Mouse (Mus musculus): ENCODE measurements around the gene Egfl8. TPM values are rescaled to one million over a fixed set of nuclear protein-coding genes. Genes with fewer than 3 reads are reported as not detected.
A peak's percentile ranks its signal among the peaks of the same experiment; 100 is the strongest.

Egfl8 gene
- polyA plus RNA-seq, 1 experiment from 2014 or later, result 4.0 TPM

DNA sequence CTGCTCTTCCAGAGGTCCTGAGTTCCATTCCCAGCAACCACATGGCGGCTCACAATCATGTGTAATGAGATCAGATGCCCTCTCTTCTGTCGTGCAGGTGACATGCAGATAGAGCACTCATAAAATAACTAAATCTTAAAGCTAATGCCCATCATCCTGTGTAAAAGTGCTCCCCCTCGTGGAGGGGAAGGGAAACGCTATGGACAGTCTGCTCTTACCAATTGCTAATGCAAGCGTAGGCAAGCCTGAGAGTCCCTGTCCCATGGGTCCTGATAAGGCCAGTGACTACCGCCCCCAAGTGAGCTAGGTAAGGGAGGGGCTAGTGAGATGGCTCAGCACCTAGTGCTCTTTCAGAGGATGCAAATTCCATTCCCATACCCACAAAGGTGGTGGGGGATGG is 3.2 kb upstream of the Egfl8 start:
- H3K9me3 ChIP-seq, result no peaks in the 10 kb centered on the region
- H3K4me3 ChIP-seq, result no peak overlapping the region
- peaks cover 71% of the 10 kb centered on the region for H3K36me3 ChIP-seq (replicated peaks)
- peak; percentile 70 for DNase-seq (ENCODE audit: low spot score)
- H3K4me1 ChIP-seq, result peaks cover 14% of the 10 kb centered on the region
- H3K27ac ChIP-seq (replicated peaks), result no peak overlapping the region
- no peaks in the 10 kb centered on the region for H3K27me3 ChIP-seq (replicated peaks; ENCODE audit: low read depth, poor library complexity, severe bottlenecking)
- WGBS, result 22% methylated on average over 6 of the region's 6 CpGs

DNA sequence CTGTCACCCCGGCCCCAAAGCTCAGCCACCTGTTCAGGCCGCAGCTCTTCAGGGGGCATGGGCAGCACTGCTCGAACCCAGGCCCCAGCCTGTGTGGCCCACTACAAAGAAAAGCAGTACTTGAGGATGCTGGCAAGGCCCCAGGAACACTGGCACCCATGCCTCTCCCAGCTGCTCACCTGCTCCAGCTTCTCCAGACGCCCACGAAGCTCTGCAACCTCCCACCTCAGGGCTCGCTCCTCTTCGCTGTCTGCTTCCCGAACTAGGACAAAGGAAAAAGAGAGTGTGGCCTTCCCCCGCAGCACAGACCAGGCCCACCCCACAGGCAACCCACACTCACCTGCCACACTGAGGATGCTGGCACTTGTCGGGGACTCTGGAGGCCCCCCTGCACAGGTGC is 1.9 kb downstream of the Egfl8 start:
- peaks cover 80% of the 10 kb centered on the region for H3K36me3 ChIP-seq (replicated peaks)
- peak overlapping the region; percentile 6; the same call in 1 of the 2 replicates for H3K4me3 ChIP-seq
- no peak for DNase-seq (ENCODE audit: low spot score)

DNA sequence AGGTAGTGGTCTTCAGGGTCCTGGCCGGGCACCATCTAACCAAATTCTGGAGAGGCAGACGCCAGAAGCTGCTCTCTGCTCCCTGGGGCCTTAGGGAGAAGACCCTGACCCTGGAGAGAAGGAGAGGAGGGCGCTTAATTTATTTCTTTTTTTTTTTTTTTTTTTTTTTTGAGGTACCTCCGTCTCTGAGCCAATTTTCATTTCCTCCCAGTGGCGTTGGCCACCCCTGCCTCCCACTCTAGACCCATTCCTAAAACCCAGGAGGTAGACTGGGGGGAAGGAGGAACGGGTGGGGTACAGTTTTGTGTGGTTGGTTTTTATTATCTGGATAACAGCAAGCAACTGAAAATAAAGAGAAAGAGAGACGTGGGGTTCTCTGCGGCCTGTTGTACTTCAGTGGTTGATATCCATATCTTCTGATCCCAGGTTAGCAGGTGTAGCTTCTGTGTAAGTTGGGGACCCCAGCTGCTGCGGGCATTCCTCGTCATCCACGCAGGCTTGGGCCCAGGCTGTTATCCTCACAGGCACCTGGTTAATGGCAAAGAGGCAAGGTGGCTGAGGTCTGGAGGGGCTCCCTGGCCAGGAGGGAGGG is 2.6 kb downstream of the Egfl8 start:
- Histone ChIP-seq H3K4me3 (peak overlapping the region; percentile 6; the same call in 1 of the 2 replicates), H3K27ac (replicated peaks) (no peak overlapping the region), H3K36me3 (replicated peaks) (peaks cover 86% of the 10 kb centered on the region), H3K27me3 (replicated peaks; ENCODE audit: low read depth, poor library complexity, severe bottlenecking) (no peaks in the 10 kb centered on the region), H3K9me3 (no peaks in the 10 kb centered on the region), H3K4me1 (peaks cover 18% of the 10 kb centered on the region)
- WGBS, result 89% methylated on average over 11 of the region's 11 CpGs
- DNase-seq (ENCODE audit: low spot score), result no peak

More for the DNA sequence above, 1.9 kb downstream of the Egfl8 start:
- Histone ChIP-seq H3K4me1 (peaks cover 14% of the 10 kb centered on the region), H3K27ac (replicated peaks) (no peak overlapping the region; the same call in 1 of the 2 replicates), H3K9me3 (no peaks in the 10 kb centered on the region), H3K27me3 (replicated peaks; ENCODE audit: low read depth, poor library complexity, severe bottlenecking) (no peaks in the 10 kb centered on the region)
- 91% methylated on average over 10 of the region's 10 CpGs for WGBS

DNA sequence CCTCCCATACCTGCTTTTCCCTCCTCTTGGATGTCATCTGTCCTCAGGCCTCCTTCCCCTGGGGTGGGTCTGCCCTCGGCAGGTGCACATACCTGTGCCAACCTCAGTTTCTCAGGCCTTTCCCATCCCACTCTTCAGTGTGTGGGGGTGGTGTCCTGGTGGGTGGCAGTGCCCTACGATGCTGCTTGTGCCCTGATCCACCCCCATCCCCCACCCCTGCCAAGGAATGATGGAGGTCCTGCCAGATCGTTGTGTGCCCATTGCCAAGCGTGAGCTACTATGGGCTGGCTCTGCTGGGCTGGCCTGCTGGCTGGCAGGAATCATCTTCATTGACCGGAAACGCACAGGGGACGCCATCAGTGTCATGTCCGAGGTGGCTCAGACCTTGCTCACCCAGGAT is 4.7 kb downstream of the Egfl8 start:
- no peaks in the 10 kb centered on the region for H3K27me3 ChIP-seq (replicated peaks; ENCODE audit: low read depth, poor library complexity, severe bottlenecking)
- WGBS, result 94% methylated on average over 8 of the region's 8 CpGs
- peaks cover 78% of the 10 kb centered on the region for H3K36me3 ChIP-seq (replicated peaks)
- H3K9me3 ChIP-seq, result no peaks in the 10 kb centered on the region
- no peak for DNase-seq (ENCODE audit: low spot score)
- H3K4me3 ChIP-seq, result no peak overlapping the region
- H3K27ac ChIP-seq (replicated peaks), result no peak overlapping the region
- H3K4me1 ChIP-seq, result peaks cover 30% of the 10 kb centered on the region

DNA sequence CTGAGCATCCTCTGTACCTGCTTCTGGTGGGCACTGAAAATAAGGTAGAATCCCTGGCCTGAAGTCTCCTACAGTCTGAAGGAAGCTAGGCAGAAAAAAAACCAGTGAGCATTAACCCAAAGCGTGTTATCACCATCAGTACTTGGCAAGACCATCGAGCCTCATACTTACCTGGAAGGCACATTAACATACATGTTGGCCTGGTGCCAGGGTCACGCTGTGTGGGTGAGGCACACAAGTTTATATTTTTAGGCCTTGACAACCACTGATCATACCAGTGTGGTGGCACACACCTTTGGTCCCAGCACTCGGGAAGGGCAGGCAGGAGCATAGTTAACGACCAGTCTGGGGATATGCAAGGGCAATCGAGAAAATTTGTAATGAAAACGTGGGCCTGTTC is 7.8 kb downstream of the Egfl8 start:
- H3K27me3 ChIP-seq (replicated peaks; ENCODE audit: low read depth, poor library complexity, severe bottlenecking), result no peaks in the 10 kb centered on the region
- peaks cover 47% of the 10 kb centered on the region for H3K36me3 ChIP-seq (replicated peaks)
- peaks cover 40% of the 10 kb centered on the region for H3K4me1 ChIP-seq
- 87% methylated on average over 7 of the region's 7 CpGs for WGBS
- H3K4me3 ChIP-seq, result peak overlapping the region; percentile 96; the same call in 1 of the 2 replicates
- H3K27ac ChIP-seq (replicated peaks), result no peak overlapping the region
- DNase-seq (ENCODE audit: low spot score), result no peak
- no peaks in the 10 kb centered on the region for H3K9me3 ChIP-seq

DNA sequence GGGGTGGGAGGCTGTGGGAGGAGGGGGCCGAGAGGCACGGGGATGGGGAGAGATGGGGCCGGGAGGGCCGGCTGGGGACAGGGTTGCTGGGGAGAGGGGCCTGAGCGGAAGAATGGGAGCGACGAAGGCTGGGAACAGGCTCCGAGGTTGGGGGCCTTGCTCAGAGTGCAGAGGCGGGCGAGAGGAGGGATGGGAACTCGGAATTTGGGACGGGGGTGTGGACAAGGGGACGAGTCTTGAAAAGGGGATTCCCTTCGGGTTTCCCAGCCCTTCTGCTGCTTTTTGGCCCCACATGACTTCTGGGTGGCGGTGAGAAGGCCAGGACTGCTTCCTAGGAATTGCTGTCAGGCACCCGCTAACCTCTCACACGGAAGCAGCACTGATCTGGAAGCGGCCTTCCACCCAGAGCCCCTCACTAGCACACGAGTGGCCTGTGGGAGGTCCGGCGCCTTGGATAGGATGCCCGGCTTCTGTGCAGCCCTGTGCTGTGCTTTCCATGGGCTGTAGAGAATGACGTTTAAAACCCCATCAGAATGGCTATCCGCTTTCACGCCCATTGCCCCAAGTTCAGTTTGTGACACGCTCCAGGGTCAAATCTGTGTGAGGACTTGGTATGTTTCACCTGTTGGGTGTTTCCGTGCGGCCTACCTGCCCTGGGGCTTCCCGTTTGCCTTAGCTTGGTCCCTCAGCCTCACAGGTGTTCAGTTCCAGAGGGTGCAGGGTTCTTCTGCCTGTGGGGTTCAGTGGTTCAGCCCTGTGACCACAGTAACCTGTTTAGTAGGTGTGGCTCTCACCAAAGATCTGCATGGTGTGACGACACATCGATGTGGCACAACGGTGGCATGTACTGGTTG is 9.4 kb downstream of the Egfl8 start:
- H3K9me3 ChIP-seq, result no peaks in the 10 kb centered on the region
- peak overlapping the region; percentile 95 for H3K27ac ChIP-seq (replicated peaks)
- H3K36me3 ChIP-seq (replicated peaks), result peaks cover 40% of the 10 kb centered on the region
- H3K4me3 ChIP-seq, result peak overlapping the region; percentile 96
- WGBS, result 18% methylated on average over 32 of the region's 32 CpGs
- peaks cover 52% of the 10 kb centered on the region for H3K4me1 ChIP-seq
- H3K27me3 ChIP-seq (replicated peaks; ENCODE audit: low read depth, poor library complexity, severe bottlenecking), result no peaks in the 10 kb centered on the region
- no peak for DNase-seq (ENCODE audit: low spot score)

DNA sequence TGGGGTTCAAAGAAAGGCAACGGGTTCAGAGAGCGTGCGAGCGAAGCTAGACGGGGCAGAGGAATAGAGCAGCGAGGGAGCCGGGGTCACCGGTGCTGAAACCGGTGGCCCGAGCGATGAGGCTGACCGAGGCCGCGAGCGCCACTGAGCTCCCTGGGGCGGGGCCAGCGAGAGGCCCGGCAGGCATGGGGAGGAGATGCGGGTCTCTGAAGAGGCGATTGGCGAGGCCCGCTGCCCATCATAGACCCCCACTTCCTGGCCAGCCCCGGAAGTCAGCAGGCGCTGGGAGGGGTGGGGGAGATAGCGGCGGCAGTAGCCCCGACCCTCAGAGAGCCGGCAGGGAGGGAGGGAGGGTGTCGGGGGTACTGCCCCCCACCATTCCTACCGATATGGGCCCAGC is 10.2 kb downstream of the Egfl8 start:
- no peaks in the 10 kb centered on the region for H3K9me3 ChIP-seq
- peak overlapping the region; percentile 96 for H3K4me3 ChIP-seq
- peaks cover 40% of the 10 kb centered on the region for H3K36me3 ChIP-seq (replicated peaks)
- peaks cover 52% of the 10 kb centered on the region for H3K4me1 ChIP-seq
- peak overlapping the region; percentile 95 for H3K27ac ChIP-seq (replicated peaks)
- no peaks in the 10 kb centered on the region for H3K27me3 ChIP-seq (replicated peaks; ENCODE audit: low read depth, poor library complexity, severe bottlenecking)
- peak; percentile 97 for DNase-seq (ENCODE audit: low spot score)
- WGBS, result under 1% methylated on average over 30 of the region's 30 CpGs

DNA sequence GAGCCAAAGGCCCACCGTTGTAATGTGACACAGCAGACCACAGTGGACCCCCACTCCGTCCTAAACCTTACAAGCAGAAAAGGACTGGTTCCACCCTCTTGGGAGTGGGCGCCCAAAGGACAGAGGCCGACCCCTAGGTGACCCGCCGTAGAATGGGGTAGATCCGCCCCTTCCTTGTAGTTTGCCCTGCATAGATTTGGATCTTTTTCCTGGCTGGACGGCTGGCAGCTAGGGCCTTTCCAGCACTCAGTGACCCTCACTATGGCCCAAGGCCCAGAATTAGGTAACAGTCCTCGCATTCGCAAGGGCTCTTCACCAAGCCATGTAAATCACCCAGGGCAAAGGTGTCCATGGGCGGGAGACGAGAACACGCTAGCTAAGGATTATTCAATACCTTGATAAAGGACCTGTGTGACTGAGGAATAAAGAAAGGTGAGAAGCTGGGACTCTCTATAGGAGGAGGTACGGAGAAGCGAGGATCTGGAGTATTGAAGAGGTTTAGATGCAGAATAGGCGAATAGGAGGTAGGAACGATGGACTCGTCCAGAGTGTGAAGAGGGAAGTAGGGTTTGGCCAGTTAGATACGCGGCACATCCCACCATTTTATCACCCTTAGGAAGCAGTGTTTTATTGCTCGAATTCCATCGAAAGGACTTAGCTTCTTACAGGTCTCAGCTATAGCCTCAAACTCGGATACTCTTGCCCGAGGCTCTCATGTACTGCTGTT is 11.1 kb downstream of the Egfl8 start:
- H3K27ac ChIP-seq (replicated peaks), result peak overlapping the region; percentile 95
- 18% methylated on average over 24 of the region's 24 CpGs for WGBS
- no peaks in the 10 kb centered on the region for H3K9me3 ChIP-seq
- H3K4me3 ChIP-seq, result peak overlapping the region; percentile 96
- DNase-seq (ENCODE audit: low spot score), result no peak
- peaks cover 41% of the 10 kb centered on the region for H3K36me3 ChIP-seq (replicated peaks)
- H3K4me1 ChIP-seq, result peaks cover 52% of the 10 kb centered on the region
- H3K27me3 ChIP-seq (replicated peaks; ENCODE audit: low read depth, poor library complexity, severe bottlenecking), result no peaks in the 10 kb centered on the region

DNA sequence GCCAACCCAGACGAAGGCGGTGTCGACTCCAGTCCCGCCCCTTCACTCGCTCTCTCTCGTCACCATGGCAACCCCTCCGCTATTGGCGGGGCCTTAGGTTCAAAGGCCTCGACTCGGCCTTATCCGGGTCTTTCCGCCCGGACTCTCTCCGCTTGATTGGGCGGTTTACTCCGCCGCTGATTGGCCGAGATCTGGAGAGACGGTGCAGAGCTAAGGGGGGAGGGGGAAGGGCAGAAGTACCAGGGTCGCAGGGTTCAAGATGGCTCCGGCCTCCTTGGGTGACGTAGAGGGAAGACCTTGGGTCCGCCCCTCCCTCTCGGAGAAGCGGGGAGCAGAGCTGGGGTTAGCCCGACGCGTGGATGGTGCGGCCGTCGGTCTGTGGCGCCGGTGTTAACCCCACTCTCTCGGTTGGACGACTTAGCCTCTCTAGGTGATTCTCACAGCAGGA is 11.7 kb downstream of the Egfl8 start, which contains the start of gene Agpat1:
Gene Agpat1, plus strand, starts transcription at position 202 of the 448 bp plus-strand sequence.
- H3K4me1 ChIP-seq, result peaks cover 56% of the 10 kb centered on the region
- H3K27ac ChIP-seq (replicated peaks), result peak within 1 kb of the TSS; percentile 95
- H3K4me3 ChIP-seq, result peak within 1 kb of the TSS; percentile 96
- H3K27me3 ChIP-seq (replicated peaks; ENCODE audit: low read depth, poor library complexity, severe bottlenecking), result no peaks in the 10 kb centered on the region
- under 1% methylated on average over 35 of the region's 35 CpGs for WGBS
- peak; percentile 100 for DNase-seq (ENCODE audit: low spot score)
- H3K36me3 ChIP-seq (replicated peaks), result peaks cover 41% of the 10 kb centered on the region
- no peaks in the 10 kb centered on the region for H3K9me3 ChIP-seq

DNA sequence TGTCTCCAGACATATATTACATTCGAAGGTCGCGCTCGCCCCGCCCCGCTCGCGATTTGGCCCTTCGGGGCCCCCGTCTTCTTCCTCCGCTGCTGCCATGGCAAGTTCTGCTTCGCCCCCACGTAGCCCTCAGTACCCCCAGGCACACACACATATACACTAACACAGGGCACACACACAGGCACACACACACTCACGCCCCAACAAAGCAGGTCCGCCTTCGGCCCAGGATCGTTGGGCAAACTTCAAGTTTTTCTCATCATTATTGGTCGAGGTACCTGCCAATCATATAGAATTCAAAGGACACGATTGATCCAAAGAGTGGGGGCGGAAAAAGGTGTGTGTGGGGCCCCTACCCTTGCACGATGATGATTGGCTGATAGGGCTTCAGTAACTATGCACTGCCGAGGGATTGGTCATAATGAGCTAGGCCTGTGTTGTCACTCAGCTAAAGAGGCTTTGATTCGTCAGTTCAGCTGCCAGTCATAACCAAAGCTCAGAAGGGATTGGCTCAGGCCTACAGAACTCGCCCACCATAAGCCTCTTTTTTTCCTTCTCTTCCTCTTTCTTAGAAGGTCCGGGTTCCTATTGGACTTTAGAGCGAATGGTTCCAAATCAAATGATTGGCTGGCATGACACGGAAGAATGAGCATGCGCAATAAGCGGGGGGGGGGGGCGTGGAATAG is 12.3 kb downstream of the Egfl8 start, which contains the start of gene Rnf5:
Gene Rnf5, minus strand, starts transcription at position 316 of the 686 bp plus-strand sequence.
- Histone ChIP-seq H3K27me3 (replicated peaks; ENCODE audit: low read depth, poor library complexity, severe bottlenecking) (no peaks in the 10 kb centered on the region), H3K27ac (replicated peaks) (peak within 1 kb of the TSS; percentile 95), H3K4me1 (peaks cover 56% of the 10 kb centered on the region), H3K4me3 (peak within 1 kb of the TSS; percentile 96), H3K36me3 (replicated peaks) (peaks cover 36% of the 10 kb centered on the region), H3K9me3 (no peaks in the 10 kb centered on the region)
- no peak for DNase-seq (ENCODE audit: low spot score)
- under 1% methylated on average over 30 of the region's 30 CpGs for WGBS

DNA sequence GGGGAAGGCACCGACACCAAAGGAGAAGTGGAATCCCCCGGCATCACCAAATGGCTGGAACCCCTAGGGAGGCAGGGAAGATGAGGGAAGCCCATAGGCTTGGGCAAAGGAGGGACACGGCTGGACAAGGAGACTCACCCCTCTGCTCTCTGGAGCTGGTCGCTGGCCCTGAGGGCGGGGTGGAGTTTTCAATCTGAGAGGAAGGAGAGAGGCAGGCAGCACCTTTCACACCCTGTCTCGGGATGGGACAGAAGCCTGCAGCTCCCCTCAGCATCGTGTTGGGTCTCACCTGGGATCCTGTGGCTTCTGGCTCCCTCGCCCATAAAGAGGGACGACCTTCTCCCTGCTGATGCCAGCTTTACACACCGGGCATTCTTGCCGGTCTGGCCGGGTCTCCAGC is 14.0 kb downstream of the Egfl8 start:
- no peaks in the 10 kb centered on the region for H3K27me3 ChIP-seq (replicated peaks; ENCODE audit: low read depth, poor library complexity, severe bottlenecking)
- peak overlapping the region; percentile 96 for H3K4me3 ChIP-seq
- no peak overlapping the region for H3K27ac ChIP-seq (replicated peaks)

DNA sequence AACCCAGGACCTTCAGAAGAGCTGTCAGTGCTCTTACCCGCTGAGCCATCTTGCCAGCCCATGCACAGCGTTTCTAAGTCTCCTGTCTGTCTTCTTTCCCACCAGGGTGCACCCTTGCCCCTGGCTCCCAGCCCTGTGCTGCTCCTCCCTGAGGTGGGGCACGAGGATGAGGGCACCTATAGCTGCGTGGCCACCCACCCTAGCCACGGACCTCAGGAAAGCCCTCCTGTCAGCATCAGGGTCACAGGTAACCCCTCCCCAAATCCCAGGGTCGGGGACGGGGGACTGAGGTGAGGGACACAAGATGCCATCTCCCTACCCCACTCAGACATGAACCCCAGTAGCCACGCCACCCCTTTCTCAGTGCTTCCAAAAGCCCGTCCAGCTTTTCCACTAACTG is 15.9 kb downstream of the Egfl8 start:
- H3K9me3 ChIP-seq, result no peaks in the 10 kb centered on the region
- peaks cover 57% of the 10 kb centered on the region for H3K4me1 ChIP-seq
- no peak for DNase-seq (ENCODE audit: low spot score)
- WGBS, result 78% methylated on average over 9 of the region's 9 CpGs
- no peak overlapping the region for H3K27ac ChIP-seq (replicated peaks)
- H3K27me3 ChIP-seq (replicated peaks; ENCODE audit: low read depth, poor library complexity, severe bottlenecking), result no peaks in the 10 kb centered on the region
- H3K4me3 ChIP-seq, result peak overlapping the region; percentile 16; the same call in 1 of the 2 replicates
- peaks cover 44% of the 10 kb centered on the region for H3K36me3 ChIP-seq (replicated peaks)

More for the DNA sequence above, 14.0 kb downstream of the Egfl8 start:
- Histone ChIP-seq H3K36me3 (replicated peaks) (peaks cover 25% of the 10 kb centered on the region), H3K9me3 (no peaks in the 10 kb centered on the region), H3K4me1 (peaks cover 55% of the 10 kb centered on the region)
- 89% methylated on average over 12 of the region's 12 CpGs for WGBS
- no peak for DNase-seq (ENCODE audit: low spot score)

Data from embryonic facial prominence, embryonic 10.5 days (tissue).